Mouse (Mus musculus) hindbrain, embryonic 11.5 days (tissue): ENCODE data around the gene Flt3l. TPM values are rescaled to one million over a fixed set of nuclear protein-coding genes. Genes with fewer than 3 reads are reported as not detected.
A peak's percentile ranks its signal among the peaks of the same experiment; 100 is the strongest.

Source experiments
- ATAC-seq: fragments of 200-750 bp; cut with Nextera tagmentation; 2 replicates; pipeline ENCODE4 v1.8.0; 2017; ENCODE audit warnings: mild to moderate bottlenecking, moderate TSS enrichment, moderate library complexity; ENCODE audit not compliant: low FRiP score
- DNase-seq: peaks from one replicate; pipeline ENCODE4 v3.0.0-alpha.2; 2015; ENCODE audit warnings: low spot score
- H3K27ac ChIP-seq: fragments of 300-500 bp; sonication (generic); 2 replicates; pipeline ENCODE4 v1.5.1; 2014; ENCODE audit warnings: mild to moderate bottlenecking, low read depth, low read length
- H3K27me3 ChIP-seq: fragments of 300-500 bp; sonication (generic); 2 replicates; pipeline ENCODE4 v1.6.1; 2014; ENCODE audit warnings: mild to moderate bottlenecking, low read length, moderate library complexity, mixed read lengths; ENCODE audit not compliant: control insufficient read depth, insufficient read depth
- H3K36me3 ChIP-seq: fragments of 300-500 bp; sonication (generic); 2 replicates; pipeline ENCODE4 v1.6.1; 2014; ENCODE audit warnings: mild to moderate bottlenecking, low read length, moderate library complexity, mixed read lengths; ENCODE audit not compliant: control insufficient read depth, insufficient read depth
- H3K4me1 ChIP-seq: fragments of 300-500 bp; sonication (generic); replicated peaks from 2 replicates; pipeline ENCODE4 v1.6.1; 2014; ENCODE audit warnings: low read length, mixed read lengths; ENCODE audit not compliant: control insufficient read depth, insufficient read depth
- H3K4me2 ChIP-seq: fragments of 300-500 bp; sonication (generic); replicated peaks from 2 replicates; pipeline ENCODE4 v1.6.1; 2014; ENCODE audit warnings: mild to moderate bottlenecking, low read depth, low read length
- H3K4me3 ChIP-seq: fragments of 300-500 bp; sonication (generic); 2 replicates; pipeline ENCODE4 v1.5.1; 2014; ENCODE audit warnings: low read depth, low read length
- H3K9ac ChIP-seq: fragments of 300-500 bp; sonication (generic); 2 replicates; pipeline ENCODE4 v1.6.1; 2014; ENCODE audit warnings: low read depth, low read length
- H3K9me3 ChIP-seq: fragments of 300-500 bp; sonication (generic); 2 replicates; pipeline ENCODE4 v1.6.1; 2016; ENCODE audit warnings: low read length; ENCODE audit not compliant: control insufficient read depth
- WGBS: fragments of 180-500 bp; shearing (Covaris S2); extraction: QIAGEN DNeasy Blood & Tissue Kit; methylation state at CpG from one replicate; pipeline ENCODE4 v1.1.7; 2014; 5-methylcytosine and 5-hydroxymethylcytosine counted together
- polyA plus RNA-seq: library from polyadenylated mRNA; unstranded; fragments of >200 nt; fragmentation: Nextera tagmentation; extraction: Ambion mirVana; gene quantifications from 2 replicates; pipeline ENCODE4 v1.2.1, GENCODE M21; 2014

The Flt3l gene
- polyA plus RNA-seq: 1.5 and 1.6 TPM in 2 replicates

DNA sequence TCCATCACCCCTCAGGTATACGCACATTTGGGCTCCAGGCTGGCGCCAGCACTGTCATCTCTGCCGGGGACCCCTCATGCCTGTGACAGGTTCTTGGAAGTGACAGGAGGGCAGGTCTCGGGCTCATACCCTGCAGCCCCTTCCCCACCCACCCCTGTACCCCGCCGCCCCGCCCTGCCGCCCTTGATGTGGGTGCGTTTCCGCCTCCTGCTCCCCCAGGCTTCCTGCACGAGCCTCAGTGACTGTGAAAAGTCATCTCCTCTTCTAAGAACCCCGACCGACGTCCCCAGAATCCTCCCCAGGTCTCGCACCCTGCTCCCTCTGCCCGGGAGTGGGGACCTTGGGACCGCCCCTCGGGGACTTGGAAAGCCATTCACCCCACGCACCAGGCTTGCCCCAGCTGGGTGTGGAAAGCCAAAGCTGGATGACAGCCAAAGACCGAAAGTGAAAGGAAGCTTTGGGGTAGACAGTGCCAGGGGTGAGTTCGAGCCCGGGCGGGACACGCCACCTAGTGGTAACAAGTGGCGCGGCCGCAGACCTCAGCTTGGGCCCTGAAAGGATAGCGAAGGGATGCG lies at the start of gene Flt3l, which contains the start of gene Gm45713:
Gene Flt3l, minus strand, starts transcription at position 440 of the 575 bp plus-strand sequence.
Gene Gm45713, minus strand, starts transcription at position 239 of the 575 bp plus-strand sequence.
- 4% methylated on average over 29 of the region's 29 CpGs for WGBS

DNA sequence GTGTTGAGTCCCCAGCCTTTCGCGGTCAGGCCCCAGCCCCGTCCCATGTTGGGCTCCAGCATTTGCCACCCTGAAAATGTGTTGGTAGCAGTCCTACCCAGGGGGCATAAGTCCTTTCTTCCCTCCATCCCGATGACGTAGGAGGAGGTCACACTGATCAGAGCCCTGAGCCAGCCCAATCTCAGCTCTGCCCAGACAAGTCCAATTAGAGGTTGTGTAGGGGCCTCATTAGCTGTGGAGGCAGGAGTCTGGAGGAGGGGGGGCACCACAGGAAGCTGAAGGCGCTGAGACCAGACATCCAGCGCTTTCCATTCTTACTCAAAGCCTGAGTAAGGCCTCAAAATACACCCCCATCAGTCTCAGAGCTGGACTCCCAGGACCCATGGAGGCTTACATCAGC lies 49.7 kb upstream of the Flt3l start:
- 63% methylated on average over 7 of the region's 7 CpGs for WGBS
- Histone ChIP-seq H3K36me3 (no peaks in the 10 kb centered on the region), H3K9me3 (no peaks in the 10 kb centered on the region), H3K4me1 (peaks cover 3% of the 10 kb centered on the region; the same call in 1 of the 2 replicates), H3K9ac (no peak overlapping the region), H3K27ac (no peak overlapping the region), H3K4me3 (no peak overlapping the region), H3K4me2 (no peak overlapping the region), H3K27me3 (peaks cover 40% of the 10 kb centered on the region)
- DNase-seq: no peak
- no peak for ATAC-seq

More for the DNA sequence above, at the start of gene Flt3l, which contains the start of gene Gm45713:
- Histone ChIP-seq H3K4me3 (peak within 1 kb of the TSS; percentile 42), H3K27ac (no peak within 1 kb of the TSS), H3K36me3 (no peaks in the 10 kb centered on the region), H3K9me3 (no peaks in the 10 kb centered on the region), H3K27me3 (peaks cover 2% of the 10 kb centered on the region; the same call in 1 of the 2 replicates), H3K9ac (peak within 1 kb of the TSS; percentile 59), H3K4me1 (no peaks in the 10 kb centered on the region; the same call in 1 of the 2 replicates), H3K4me2 (peak within 1 kb of the TSS; percentile 66)
- peak; percentile 75 for ATAC-seq
- DNase-seq: peak; percentile 86

DNA sequence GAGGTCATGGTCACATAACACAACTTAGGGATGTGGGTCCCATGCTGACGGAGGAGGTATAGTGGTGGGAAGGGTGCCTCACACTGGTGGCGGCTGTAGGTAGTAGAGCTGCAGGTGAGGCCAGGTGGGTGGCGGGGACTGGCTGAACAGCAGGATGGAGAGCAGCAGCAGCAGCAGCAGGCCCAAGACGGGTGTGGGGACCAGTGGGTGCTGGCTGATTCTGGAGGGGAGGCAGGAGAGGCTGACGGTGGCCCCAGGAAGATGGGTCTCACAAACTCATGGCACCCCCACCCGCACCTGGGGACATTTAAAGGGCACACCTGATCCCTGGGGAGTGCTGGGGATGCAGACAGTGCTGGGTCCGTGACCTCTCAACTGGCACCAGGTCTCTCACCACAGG lies 47.4 kb upstream of the Flt3l start:
- no peak overlapping the region for H3K4me3 ChIP-seq
- 58% methylated on average over 7 of the region's 7 CpGs for WGBS
- H3K4me1 ChIP-seq: peaks cover 3% of the 10 kb centered on the region; the same call in 1 of the 2 replicates
- ATAC-seq (no peak), DNase-seq (no peak)
- no peak overlapping the region for H3K27ac ChIP-seq
- peaks cover 57% of the 10 kb centered on the region for H3K27me3 ChIP-seq
- no peak overlapping the region for H3K4me2 ChIP-seq
- H3K9ac ChIP-seq: no peak overlapping the region
- H3K36me3 ChIP-seq: no peaks in the 10 kb centered on the region
- H3K9me3 ChIP-seq: no peaks in the 10 kb centered on the region

DNA sequence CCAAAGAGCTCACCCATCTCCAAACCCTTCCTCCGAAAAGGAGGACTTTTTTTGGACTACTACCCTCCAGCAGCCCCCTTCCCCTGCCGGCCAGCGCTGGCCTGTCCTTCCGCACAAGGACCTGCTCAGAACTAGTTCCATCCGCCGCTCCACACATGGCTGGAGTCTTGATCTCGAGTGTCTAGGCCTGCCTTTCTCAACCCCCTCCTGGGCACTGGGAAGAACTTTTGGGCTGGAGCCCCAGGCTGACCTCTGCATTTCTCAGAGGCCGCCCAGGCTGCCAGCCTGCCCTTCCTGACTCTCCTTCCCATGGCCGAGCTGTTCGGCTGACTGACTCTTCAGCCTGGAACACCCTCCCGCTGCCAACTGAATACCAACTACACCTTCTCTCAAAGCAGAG lies 46.4 kb upstream of the Flt3l start:
- 18% methylated on average over 11 of the region's 11 CpGs for WGBS
- no peak overlapping the region for H3K27ac ChIP-seq
- peak overlapping the region; percentile 17 for H3K4me2 ChIP-seq
- H3K9me3 ChIP-seq: no peaks in the 10 kb centered on the region
- H3K36me3 ChIP-seq: no peaks in the 10 kb centered on the region
- no peak overlapping the region for H3K9ac ChIP-seq
- ATAC-seq (peak; percentile 16; the same call in 1 of the 2 replicates), DNase-seq (no peak)
- peak overlapping the region; percentile 1 for H3K4me3 ChIP-seq
- peaks cover 3% of the 10 kb centered on the region; the same call in 1 of the 2 replicates for H3K4me1 ChIP-seq
- H3K27me3 ChIP-seq: peaks cover 67% of the 10 kb centered on the region

DNA sequence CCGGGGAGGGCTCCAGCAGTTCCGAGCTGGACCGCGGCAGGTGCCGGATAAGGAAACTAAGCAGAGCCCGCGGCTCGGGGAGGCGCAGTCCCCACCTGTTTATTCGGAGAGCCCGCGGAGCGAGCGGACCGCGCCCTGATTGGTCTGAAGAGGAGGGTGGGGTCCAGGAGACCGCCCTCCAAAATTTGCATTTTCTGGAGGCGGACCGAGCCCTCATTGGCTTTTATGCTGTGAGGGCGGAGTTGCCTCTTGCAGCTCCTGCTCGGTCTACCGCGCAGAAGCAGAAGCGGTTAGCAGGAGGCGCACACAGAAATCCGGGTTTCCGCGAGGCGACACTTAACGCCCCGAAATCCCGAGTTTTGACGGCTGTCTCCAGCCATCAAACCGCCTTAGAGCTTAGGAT lies 46.0 kb upstream of the Flt3l start:
- Histone ChIP-seq H3K9ac (no peak overlapping the region), H3K4me1 (peaks cover 3% of the 10 kb centered on the region; the same call in 1 of the 2 replicates), H3K36me3 (no peaks in the 10 kb centered on the region), H3K4me3 (peak overlapping the region; percentile 8), H3K27me3 (peaks cover 71% of the 10 kb centered on the region), H3K9me3 (no peaks in the 10 kb centered on the region), H3K4me2 (peak overlapping the region; percentile 24), H3K27ac (no peak overlapping the region)
- WGBS: under 1% methylated on average over 34 of the region's 34 CpGs
- DNase-seq: peak; percentile 83
- peak; percentile 78 for ATAC-seq

DNA sequence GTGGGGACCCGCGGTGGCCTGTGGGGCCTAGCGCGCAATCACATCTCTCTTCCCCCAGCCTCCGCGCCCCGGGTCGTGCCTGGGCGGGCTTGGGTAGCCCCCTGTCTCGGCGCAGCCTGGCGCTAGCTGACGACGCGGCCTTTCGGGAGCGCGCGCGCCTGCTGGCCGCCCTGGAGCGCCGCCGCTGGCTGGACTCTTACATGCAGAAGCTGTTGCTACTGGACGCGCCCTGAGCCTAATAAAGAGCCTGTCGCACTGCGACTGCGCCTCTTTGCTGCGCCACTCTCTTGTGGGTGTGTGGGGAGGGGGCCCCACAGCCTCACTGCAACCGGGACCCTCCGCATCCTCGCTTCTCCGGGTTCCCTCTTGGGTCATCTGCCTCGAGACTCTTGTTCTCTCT lies 45.3 kb upstream of the Flt3l start:
- no peaks in the 10 kb centered on the region for H3K9me3 ChIP-seq
- no peak for ATAC-seq
- peaks cover 3% of the 10 kb centered on the region; the same call in 1 of the 2 replicates for H3K4me1 ChIP-seq
- peak; percentile 38 for DNase-seq
- H3K36me3 ChIP-seq: no peaks in the 10 kb centered on the region
- WGBS: 6% methylated on average over 32 of the region's 35 CpGs
- H3K4me2 ChIP-seq: no peak overlapping the region; the same call in 1 of the 2 replicates
- H3K27ac ChIP-seq: no peak overlapping the region
- no peak overlapping the region for H3K9ac ChIP-seq
- H3K4me3 ChIP-seq: 0 out of 2 replicates have a peak overlapping the region, but pooled peaks have one; percentile 0
- peaks cover 78% of the 10 kb centered on the region for H3K27me3 ChIP-seq

DNA sequence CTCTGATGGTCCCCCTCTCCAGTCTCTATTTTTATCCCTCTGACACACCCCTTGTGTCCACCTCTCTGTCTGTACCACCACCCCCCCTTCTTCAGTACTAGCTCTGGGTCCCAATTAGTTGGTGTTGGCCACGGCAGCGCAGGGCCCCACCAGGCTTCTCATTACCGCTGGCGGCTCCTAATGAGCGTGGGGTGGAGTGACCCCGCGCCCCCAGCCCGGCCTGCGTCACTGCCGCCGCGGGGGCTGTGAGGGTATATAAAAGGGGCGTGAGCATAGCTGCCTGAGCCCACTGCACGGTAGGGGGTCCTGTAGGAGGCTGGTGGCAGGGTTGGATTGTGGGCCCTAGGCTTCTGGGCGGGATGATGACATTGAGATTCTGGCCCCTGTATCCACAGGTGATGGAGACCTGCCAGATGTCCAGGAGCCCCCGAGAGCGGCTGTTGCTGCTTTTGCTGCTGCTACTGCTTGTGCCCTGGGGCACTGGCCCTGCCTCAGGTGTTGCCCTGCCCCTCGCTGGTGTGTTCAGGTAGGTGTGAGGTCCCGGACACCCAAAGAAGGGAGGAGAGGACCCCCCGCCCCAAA lies 44.8 kb upstream of the Flt3l start, which contains the start of gene Pth2:
Gene Pth2, plus strand, starts transcription at position 100 of the 582 bp plus-strand sequence.
- WGBS: 22% methylated on average over 17 of the region's 20 CpGs

DNA sequence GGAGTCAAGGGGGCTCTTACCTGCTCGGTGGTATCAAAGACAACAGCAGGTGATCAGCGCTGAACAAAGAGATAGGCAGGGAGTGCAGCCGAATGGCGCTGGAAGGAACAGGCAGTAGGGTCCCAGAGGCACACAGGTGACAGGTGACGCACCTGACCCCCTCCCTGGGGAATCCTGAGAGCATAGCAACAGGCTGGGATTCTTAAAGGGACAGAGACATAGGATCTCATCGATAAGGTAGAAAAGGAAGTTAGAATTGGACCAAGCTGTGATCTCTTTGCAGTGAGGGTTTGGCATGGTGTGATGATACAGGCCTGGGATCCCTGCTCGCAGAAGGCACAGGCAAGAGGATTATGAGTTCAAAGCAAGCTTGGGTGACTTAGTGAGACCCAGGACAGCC lies 43.2 kb upstream of the Flt3l start, which contains the start of gene Gfy:
Gene Gfy, minus strand, starts transcription at position 101 of the 400 bp plus-strand sequence.
- peaks cover 9% of the 10 kb centered on the region; the same call in 1 of the 2 replicates for H3K4me1 ChIP-seq
- no peak within 1 kb of the TSS for H3K27ac ChIP-seq
- H3K4me2 ChIP-seq: no peak within 1 kb of the TSS
- H3K9ac ChIP-seq: no peak within 1 kb of the TSS
- H3K4me3 ChIP-seq: no peak within 1 kb of the TSS
- 27% methylated on average over 7 of the region's 7 CpGs for WGBS
- peaks cover 97% of the 10 kb centered on the region for H3K27me3 ChIP-seq
- ATAC-seq: no peak
- no peaks in the 10 kb centered on the region for H3K36me3 ChIP-seq
- no peak for DNase-seq
- H3K9me3 ChIP-seq: no peaks in the 10 kb centered on the region

More for the DNA sequence above, 44.8 kb upstream of the Flt3l start, which contains the start of gene Pth2:
- H3K4me1 ChIP-seq: peaks cover 3% of the 10 kb centered on the region; the same call in 1 of the 2 replicates
- no peak within 1 kb of the TSS for H3K27ac ChIP-seq
- no peak within 1 kb of the TSS for H3K9ac ChIP-seq
- DNase-seq: no peak
- no peaks in the 10 kb centered on the region for H3K9me3 ChIP-seq
- no peak for ATAC-seq
- no peaks in the 10 kb centered on the region for H3K36me3 ChIP-seq
- H3K4me2 ChIP-seq: no peak within 1 kb of the TSS; the same call in 1 of the 2 replicates
- 0 out of 2 replicates have a peak within 1 kb of the TSS, but pooled peaks have one; percentile 0 for H3K4me3 ChIP-seq
- peaks cover 83% of the 10 kb centered on the region for H3K27me3 ChIP-seq
